Mouse (Mus musculus) heart, embryonic 15.5 days (tissue): Measurements from ENCODE around the gene Ccdc148. TPM values are rescaled to one million over a fixed set of nuclear protein-coding genes. Genes with fewer than 3 reads are reported as not detected.
A peak's percentile ranks its signal among the peaks of the same experiment; 100 is the strongest.

ENCODE experiments used
- ATAC-seq: fragments of 200-750 bp; cut with Nextera tagmentation; replicated peaks from 2 replicates; pipeline ENCODE4 v1.8.0; 2017; ENCODE audit warnings: low read depth, moderate TSS enrichment; ENCODE audit not compliant: insufficient number of reproducible peaks, insufficient read depth, low FRiP score
- H3K27ac ChIP-seq: fragments of 300-500 bp; sonication (generic); 2 replicates; pipeline ENCODE4 v1.5.1; 2015; ENCODE audit warnings: mild to moderate bottlenecking, inconsistent platforms
- H3K27me3 ChIP-seq: fragments of 300-500 bp; sonication (generic); 2 replicates; pipeline ENCODE4 v1.6.1; 2015; ENCODE audit warnings: inconsistent platforms
- H3K36me3 ChIP-seq: fragments of 300-500 bp; sonication (generic); 2 replicates; pipeline ENCODE4 v1.6.1; 2015; ENCODE audit warnings: mild to moderate bottlenecking, inconsistent platforms
- H3K4me1 ChIP-seq: fragments of 300-500 bp; sonication (generic); replicated peaks from 2 replicates; pipeline ENCODE4 v1.6.1; 2015; ENCODE audit warnings: inconsistent platforms
- H3K4me2 ChIP-seq: fragments of 300-500 bp; sonication (generic); 2 replicates; pipeline ENCODE4 v1.6.1; 2015; ENCODE audit warnings: inconsistent platforms, mild to moderate bottlenecking, moderate library complexity
- H3K4me3 ChIP-seq: fragments of 300-500 bp; sonication (generic); 2 replicates; pipeline ENCODE4 v1.5.1; 2015; ENCODE audit warnings: mild to moderate bottlenecking, inconsistent platforms
- H3K9ac ChIP-seq: fragments of 300-500 bp; sonication (generic); 2 replicates; pipeline ENCODE4 v1.6.1; 2015; ENCODE audit warnings: mild to moderate bottlenecking, inconsistent platforms
- H3K9me3 ChIP-seq: fragments of 300-500 bp; sonication (generic); replicated peaks from 2 replicates; pipeline ENCODE4 v1.6.1; 2016; ENCODE audit warnings: inconsistent platforms
- WGBS: fragments of 180-500 bp; shearing (Covaris S2); methylation state at CpG from one replicate; pipeline ENCODE4 v1.1.7; 2015; ENCODE audit warnings: mixed read lengths; 5-methylcytosine and 5-hydroxymethylcytosine counted together
- polyA plus RNA-seq: library from polyadenylated mRNA; unstranded; fragments of >200 nt; fragmentation: Nextera tagmentation; extraction: Ambion mirVana; gene quantifications from 2 replicates; pipeline ENCODE4 v1.2.1, GENCODE M21; 2015

Gene Ccdc148
- polyA plus RNA-seq, 1 experiment from 2014 or later, result 0.94 TPM

DNA sequence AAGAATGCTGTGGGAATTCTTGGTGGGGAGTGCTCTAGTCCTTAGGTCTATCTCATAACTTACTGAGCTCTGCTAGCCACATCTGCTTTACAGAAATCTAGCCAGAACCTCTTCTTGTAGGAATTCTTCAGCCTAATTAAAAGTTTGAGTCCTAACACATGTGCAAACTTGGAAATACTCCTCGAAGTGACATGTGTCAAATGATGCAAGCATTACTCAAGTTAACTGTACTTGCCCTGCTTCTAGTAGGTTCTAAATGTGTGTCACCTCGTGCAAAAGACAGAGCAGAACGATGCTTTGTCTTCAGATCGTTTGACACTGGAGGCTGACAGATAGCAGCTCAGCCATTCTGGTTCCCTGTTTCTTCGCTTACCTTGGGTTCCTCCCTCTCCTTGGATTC lies 32.6 kb upstream of the Ccdc148 start:
- Histone ChIP-seq H3K4me3 (no peak overlapping the region), H3K9ac (no peak overlapping the region), H3K27me3 (no peaks in the 10 kb centered on the region), H3K4me2 (no peak overlapping the region), H3K9me3 (no peaks in the 10 kb centered on the region), H3K4me1 (peaks cover 54% of the 10 kb centered on the region), H3K36me3 (no peaks in the 10 kb centered on the region), H3K27ac (peak overlapping the region; percentile 31)
- WGBS, result 47% methylated on average over 5 of the region's 5 CpGs
- ATAC-seq, result no peak

DNA sequence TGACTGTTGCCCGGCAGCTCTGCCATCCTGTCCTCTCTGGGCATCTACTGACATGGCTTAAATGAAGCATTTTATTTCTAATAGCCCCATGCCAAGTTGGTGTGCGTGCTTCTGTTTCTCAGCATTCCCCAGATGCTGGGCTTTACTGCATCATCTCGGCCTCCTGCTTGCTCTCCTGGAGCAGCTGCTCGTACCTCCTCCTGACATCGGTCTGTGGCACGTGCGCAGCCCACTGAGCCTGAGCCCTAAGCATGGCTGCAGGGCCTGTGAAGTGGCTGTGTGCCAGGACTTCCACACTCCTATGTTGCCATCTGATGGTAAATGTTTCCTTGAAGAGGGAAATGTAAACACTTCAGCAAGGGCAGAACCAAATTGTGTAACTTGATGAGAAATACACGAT lies 31.0 kb upstream of the Ccdc148 start:
- Histone ChIP-seq H3K27ac (no peak overlapping the region), H3K36me3 (peaks cover 5% of the 10 kb centered on the region; the same call in 1 of the 2 replicates), H3K4me1 (peaks cover 49% of the 10 kb centered on the region), H3K4me3 (no peak overlapping the region), H3K4me2 (no peak overlapping the region), H3K9ac (no peak overlapping the region), H3K9me3 (no peaks in the 10 kb centered on the region), H3K27me3 (no peaks in the 10 kb centered on the region)
- no peak for ATAC-seq
- 71% methylated on average over 8 of the region's 8 CpGs for WGBS

DNA sequence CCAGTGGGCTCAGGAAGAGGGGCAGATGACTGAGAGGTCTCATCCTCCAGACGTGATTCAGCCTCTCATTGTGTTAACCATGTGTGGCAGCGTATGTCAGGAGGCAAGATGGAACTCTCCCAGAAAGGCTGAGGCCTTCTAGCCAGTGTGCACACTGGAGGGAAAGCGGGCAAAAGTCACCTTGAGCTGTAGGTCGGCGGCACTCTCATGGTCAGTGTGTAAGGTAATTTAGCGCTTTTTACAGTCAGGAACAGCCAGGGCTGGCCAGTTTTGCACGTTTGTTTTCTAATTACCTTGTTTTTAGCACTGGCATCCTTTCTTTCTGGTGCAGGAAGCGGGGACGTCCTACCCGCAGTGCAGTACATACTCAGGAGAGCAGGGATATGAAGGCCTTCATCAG lies 29.7 kb upstream of the Ccdc148 start:
- WGBS, result 74% methylated on average over 10 of the region's 10 CpGs
- Histone ChIP-seq H3K36me3 (peaks cover 5% of the 10 kb centered on the region; the same call in 1 of the 2 replicates), H3K9me3 (no peaks in the 10 kb centered on the region), H3K4me1 (peaks cover 53% of the 10 kb centered on the region), H3K27ac (peak overlapping the region; percentile 51), H3K9ac (no peak overlapping the region), H3K4me3 (no peak overlapping the region), H3K27me3 (no peaks in the 10 kb centered on the region), H3K4me2 (no peak overlapping the region)
- no peak for ATAC-seq

DNA sequence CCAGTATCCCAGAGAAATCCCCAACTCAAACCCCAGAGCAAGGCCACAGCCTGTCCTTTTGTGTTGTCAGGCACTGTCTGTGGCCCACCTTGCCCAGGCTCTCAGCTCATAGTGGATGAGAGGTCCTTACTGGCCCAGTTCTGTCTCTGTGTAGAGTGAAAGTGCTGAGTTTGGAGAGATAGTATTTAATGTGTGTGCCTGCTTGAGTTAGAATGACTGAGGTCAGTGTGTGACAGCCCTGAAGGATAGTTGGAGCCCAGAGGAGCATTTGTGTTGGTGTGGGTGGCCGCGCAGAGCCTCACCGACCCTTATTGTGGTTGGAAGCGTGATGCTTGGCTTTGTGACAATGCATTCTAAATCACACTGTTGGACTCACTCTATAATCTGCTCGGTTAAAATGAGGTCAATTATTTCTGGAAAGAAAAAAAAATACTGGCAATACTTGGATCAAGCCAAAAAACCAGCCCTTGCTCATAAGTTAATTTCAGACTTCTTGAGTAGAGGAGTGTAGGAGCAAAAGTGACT lies 29.2 kb upstream of the Ccdc148 start:
- Histone ChIP-seq H3K27me3 (no peaks in the 10 kb centered on the region), H3K27ac (peak overlapping the region; percentile 51), H3K4me2 (no peak overlapping the region), H3K9me3 (no peaks in the 10 kb centered on the region), H3K9ac (no peak overlapping the region), H3K36me3 (peaks cover 5% of the 10 kb centered on the region; the same call in 1 of the 2 replicates), H3K4me1 (peaks cover 53% of the 10 kb centered on the region), H3K4me3 (no peak overlapping the region)
- ATAC-seq, result no peak
- whole genome bisulfite sequencing, result 55% methylated on average over 5 of the region's 5 CpGs

DNA sequence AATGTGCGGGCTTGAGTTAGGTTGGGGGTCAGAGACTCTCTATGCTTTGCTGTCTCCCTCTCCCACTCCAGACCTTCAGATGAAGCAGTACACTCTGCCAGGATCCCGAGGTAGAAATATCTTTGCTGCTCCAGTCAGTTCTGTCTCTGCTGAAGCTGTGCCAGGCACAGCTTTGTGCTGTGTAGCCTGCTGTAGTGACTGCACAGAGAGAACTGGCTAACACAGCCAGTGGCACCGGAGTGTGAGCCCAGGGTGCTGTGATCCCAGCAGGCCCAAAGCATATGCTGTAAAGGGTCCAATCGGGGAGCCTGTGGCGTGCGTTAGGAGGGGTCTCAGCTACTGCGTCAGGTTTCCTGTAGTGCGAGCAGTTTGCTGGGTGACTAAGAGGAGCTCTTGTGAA lies 27.8 kb upstream of the Ccdc148 start:
- H3K27ac ChIP-seq, result 0 out of 2 replicates have a peak overlapping the region, but pooled peaks have one; percentile 20
- H3K4me1 ChIP-seq, result peaks cover 53% of the 10 kb centered on the region
- H3K36me3 ChIP-seq, result peaks cover 5% of the 10 kb centered on the region; the same call in 1 of the 2 replicates
- H3K4me3 ChIP-seq, result no peak overlapping the region
- no peak overlapping the region for H3K4me2 ChIP-seq
- H3K9ac ChIP-seq, result no peak overlapping the region
- 85% methylated on average over 8 of the region's 8 CpGs for WGBS
- no peaks in the 10 kb centered on the region for H3K27me3 ChIP-seq
- ATAC-seq, result no peak
- no peaks in the 10 kb centered on the region for H3K9me3 ChIP-seq

DNA sequence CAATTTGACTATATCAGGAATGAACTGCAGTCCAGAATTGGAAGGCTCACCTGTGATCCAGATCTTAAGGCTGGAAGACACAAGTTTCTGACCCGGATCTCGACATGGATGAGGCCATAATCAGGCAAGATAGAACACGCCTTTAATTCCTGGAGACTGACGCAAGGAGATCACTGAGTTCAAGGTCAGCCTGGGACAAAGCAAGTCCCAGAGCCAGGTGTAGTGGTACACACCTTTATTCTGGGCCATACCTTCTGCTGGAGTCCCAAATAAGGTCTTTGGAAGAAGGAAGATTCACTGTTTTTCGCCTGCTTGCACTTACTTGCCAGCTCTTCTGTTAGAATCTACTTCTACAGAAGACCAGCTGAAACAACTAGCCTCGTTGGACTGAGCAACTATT lies 26.5 kb upstream of the Ccdc148 start:
- Histone ChIP-seq H3K4me3 (no peak overlapping the region), H3K9me3 (no peaks in the 10 kb centered on the region), H3K4me2 (no peak overlapping the region), H3K4me1 (peaks cover 39% of the 10 kb centered on the region), H3K36me3 (peaks cover 5% of the 10 kb centered on the region; the same call in 1 of the 2 replicates), H3K27ac (no peak overlapping the region), H3K27me3 (no peaks in the 10 kb centered on the region), H3K9ac (no peak overlapping the region)
- 91% methylated on average over 6 of the region's 6 CpGs for WGBS
- no peak for ATAC-seq

DNA sequence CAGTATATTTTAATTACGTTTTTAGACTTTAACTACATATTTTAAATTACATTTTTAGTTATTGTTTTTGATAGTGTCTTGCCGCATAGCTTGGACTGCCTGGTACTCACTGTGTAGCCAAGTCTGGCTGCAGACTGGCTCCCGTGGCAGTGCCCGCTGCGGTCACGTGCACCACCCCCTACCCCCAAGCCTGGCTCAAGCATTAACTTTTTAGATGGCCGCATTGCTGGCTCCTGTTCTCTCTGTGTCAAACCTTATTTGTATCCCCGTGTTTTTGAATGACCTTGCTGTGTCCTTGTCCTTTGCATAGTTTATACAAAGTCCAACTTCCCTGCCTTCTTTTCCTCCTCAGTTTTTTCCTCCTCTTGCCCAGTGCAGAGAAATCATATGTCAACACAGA lies 25.6 kb upstream of the Ccdc148 start:
- Histone ChIP-seq H3K4me1 (peaks cover 34% of the 10 kb centered on the region), H3K4me3 (no peak overlapping the region), H3K36me3 (peaks cover 5% of the 10 kb centered on the region; the same call in 1 of the 2 replicates), H3K4me2 (no peak overlapping the region), H3K27ac (no peak overlapping the region), H3K27me3 (no peaks in the 10 kb centered on the region), H3K9ac (no peak overlapping the region), H3K9me3 (no peaks in the 10 kb centered on the region)
- no peak for ATAC-seq
- WGBS, result 87% methylated on average over 8 of the region's 8 CpGs

DNA sequence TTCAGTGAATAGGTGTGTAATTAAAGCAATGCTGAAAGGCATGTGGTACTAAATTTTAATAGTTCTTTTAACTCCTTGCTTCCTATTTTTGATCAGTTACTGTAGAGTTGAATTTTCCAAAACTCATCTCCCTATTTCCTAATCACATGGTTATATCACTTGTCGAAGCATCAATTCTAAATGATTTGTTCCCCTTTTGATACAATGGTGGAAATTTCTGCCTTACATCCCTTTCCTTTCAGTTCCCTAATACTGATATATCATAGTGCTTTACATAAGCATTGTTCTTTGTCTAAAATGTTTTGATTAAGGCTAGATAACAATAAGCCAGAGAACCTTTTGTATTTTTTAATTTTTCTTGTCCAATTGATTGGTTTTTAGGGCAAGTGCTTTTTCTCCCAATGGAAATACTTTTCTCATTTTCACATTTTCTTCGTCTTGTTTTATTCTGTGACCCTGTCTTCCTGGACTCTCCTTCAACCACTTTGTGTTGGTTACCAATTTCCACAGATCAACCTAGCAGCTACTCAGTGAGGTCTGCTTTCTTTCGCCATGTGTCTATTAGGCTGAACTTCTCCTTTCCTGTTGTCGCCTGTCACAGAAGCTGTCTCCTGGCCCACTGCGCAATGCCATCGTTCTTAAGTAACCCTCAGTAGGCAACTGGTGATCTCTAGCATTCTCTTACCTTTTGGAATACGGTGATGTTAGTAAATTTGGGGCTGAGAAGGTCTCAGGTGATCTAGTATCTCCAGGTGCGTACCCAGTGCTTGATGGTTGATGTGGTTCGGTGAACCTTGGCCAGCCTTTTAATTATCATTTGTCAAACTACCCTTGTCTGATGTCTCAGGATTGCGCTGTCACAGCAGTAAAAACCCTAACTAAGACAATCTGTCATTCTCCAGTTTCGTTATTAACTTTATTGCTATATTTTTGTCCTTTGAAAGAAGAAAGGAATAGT lies 23.9 kb upstream of the Ccdc148 start:
- no peak for ATAC-seq
- H3K9me3 ChIP-seq, result no peaks in the 10 kb centered on the region
- peaks cover 28% of the 10 kb centered on the region for H3K4me1 ChIP-seq
- peaks cover 5% of the 10 kb centered on the region; the same call in 1 of the 2 replicates for H3K36me3 ChIP-seq
- no peak overlapping the region for H3K4me3 ChIP-seq
- 89% methylated on average over 11 of the region's 11 CpGs for WGBS
- no peak overlapping the region for H3K27ac ChIP-seq
- no peak overlapping the region for H3K9ac ChIP-seq
- no peak overlapping the region for H3K4me2 ChIP-seq
- no peaks in the 10 kb centered on the region for H3K27me3 ChIP-seq

DNA sequence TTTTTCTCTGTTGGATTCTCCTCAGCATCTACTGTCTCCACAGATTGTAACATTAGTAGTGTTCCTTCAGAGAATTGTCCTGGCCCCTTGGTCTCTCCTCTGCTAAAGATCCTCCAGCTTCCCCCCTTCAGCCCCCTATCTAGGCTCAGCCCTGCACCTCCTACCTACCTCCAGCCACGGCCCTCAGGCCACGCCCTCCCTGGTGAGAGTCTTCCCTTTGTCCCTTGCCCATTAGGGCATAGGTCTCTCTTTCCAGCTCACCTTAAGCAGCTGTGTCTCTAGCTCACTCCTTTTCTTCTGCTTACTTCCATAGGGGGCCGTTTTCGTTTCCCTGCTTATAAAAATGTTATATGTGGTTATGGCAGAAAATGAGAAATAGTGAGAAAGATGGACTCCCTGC lies 23.1 kb upstream of the Ccdc148 start:
- no peak overlapping the region for H3K27ac ChIP-seq
- ATAC-seq, result no peak
- peaks cover 5% of the 10 kb centered on the region; the same call in 1 of the 2 replicates for H3K36me3 ChIP-seq
- no peak overlapping the region for H3K4me2 ChIP-seq
- H3K9ac ChIP-seq, result no peak overlapping the region
- H3K4me3 ChIP-seq, result no peak overlapping the region
- WGBS, result 83% methylated on average over 4 of the region's 4 CpGs
- H3K4me1 ChIP-seq, result peaks cover 33% of the 10 kb centered on the region
- no peaks in the 10 kb centered on the region for H3K9me3 ChIP-seq
- no peaks in the 10 kb centered on the region for H3K27me3 ChIP-seq

DNA sequence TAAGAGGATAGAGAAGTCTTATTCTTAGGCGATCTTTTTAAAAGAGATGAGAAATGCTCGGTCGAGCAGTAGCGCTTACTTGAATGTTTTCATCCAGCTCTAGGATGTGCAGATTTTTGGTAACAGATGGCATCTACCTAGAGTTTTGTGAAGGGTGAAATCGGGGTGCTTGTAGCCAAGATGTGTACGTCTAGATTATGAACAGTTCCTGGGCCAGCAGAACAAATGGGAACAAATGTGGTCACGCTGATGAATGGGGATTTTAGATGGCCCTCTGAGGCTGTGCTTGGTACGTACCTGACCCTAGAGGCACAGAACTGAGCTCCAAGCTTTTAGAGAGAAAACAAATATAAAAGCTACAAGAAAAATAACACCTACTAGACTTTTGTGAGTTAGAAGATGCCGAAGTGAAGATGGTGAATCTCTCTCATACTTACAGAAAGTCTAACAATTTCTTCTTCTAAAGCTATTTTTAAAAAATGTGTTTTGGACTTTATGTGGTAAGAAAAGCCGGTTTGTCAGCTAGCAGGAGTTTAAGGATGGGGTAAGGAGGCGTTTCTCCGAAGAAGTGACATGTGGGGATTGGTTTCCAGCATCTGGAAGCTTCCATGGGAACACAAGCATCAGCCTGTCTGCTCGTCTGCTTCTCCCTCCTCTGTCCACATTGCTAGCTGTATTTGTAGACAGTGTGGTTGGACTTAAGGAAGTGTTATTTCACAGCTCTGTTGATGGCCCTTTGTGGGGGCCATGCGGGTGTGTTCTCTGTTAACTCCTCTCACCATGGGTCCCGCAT lies 21.0 kb upstream of the Ccdc148 start:
- ATAC-seq, result no peak
- no peaks in the 10 kb centered on the region for H3K36me3 ChIP-seq
- 84% methylated on average over 15 of the region's 15 CpGs for WGBS

DNA sequence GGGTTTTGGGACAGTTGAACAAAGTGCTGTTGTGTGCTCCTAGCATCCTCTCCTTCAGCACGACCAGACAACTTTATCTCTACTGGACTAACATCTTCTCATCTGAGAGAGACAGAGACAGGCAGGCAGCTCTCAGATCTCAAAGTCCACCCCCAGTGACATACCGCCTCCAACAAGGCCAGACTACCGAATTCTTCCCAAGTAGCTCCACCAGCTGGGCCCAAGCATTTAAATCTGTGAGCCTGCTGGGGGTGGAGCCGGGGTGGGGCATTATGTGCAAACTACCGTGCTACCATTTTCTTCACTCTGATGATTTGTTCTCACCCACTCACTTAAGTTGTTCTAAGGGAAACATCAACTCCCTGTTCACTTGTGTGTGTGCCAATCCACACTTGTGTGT lies 19.0 kb upstream of the Ccdc148 start:
- peaks cover 40% of the 10 kb centered on the region for H3K4me1 ChIP-seq
- H3K36me3 ChIP-seq, result no peaks in the 10 kb centered on the region
- 43% methylated on average over 5 of the region's 5 CpGs for WGBS
- no peaks in the 10 kb centered on the region for H3K27me3 ChIP-seq
- no peaks in the 10 kb centered on the region for H3K9me3 ChIP-seq
- H3K4me2 ChIP-seq, result no peak overlapping the region
- no peak overlapping the region for H3K4me3 ChIP-seq
- no peak for ATAC-seq
- H3K27ac ChIP-seq, result no peak overlapping the region
- no peak overlapping the region for H3K9ac ChIP-seq

More for the DNA sequence above, 21.0 kb upstream of the Ccdc148 start:
- no peaks in the 10 kb centered on the region for H3K9me3 ChIP-seq
- H3K27me3 ChIP-seq, result no peaks in the 10 kb centered on the region
- no peak overlapping the region for H3K4me2 ChIP-seq
- H3K9ac ChIP-seq, result no peak overlapping the region
- peaks cover 41% of the 10 kb centered on the region for H3K4me1 ChIP-seq
- no peak overlapping the region for H3K27ac ChIP-seq
- no peak overlapping the region for H3K4me3 ChIP-seq
